Mouse (Mus musculus): ENCODE results near the gene Ddn.
A peak's percentile ranks its signal among the peaks of the same experiment; 100 is the strongest.
"Not testable (repeated sequence)": the region's sequence is repeated elsewhere in the genome, so short reads cannot be mapped to it uniquely, and the experiment has no call there.

Ddn gene

GRCm38 (mm10) chr15:98830736-98831683, 21.7 kb upstream of the Ddn start, which contains the start of gene Prkag1:
Prkag1 (minus strand) TSS chr15:98831521.
- DNase-seq, result peak; percentile 98

- DNase-seq, result no peak
Observed at GRCm38 (mm10) chr15:98827611-98828011, 18.3 kb upstream of the Ddn start.

GRCm38 (mm10) chr15:98823434-98823833, 14.1 kb upstream of the Ddn start:
- DNase-seq, result no peak

- DNase-seq, result no peak
Observed at GRCm38 (mm10) chr15:98822147-98822546, 12.9 kb upstream of the Ddn start.

GRCm38 (mm10) chr15:98821403-98821802, 12.1 kb upstream of the Ddn start:
- no peak for DNase-seq

- no peak for DNase-seq
Observed at GRCm38 (mm10) chr15:98820937-98821336, 11.6 kb upstream of the Ddn start.

GRCm38 (mm10) chr15:98818171-98818570, 8.9 kb upstream of the Ddn start:
- DNase-seq, result no peak

GRCm38 (mm10) chr15:98812741-98813424, 3.6 kb upstream of the Ddn start:
- no peak for DNase-seq

GRCm38 (mm10) chr15:98810212-98810611, 922 bp upstream of the Ddn start:
- DNase-seq, result not testable (repeated sequence)

- DNase-seq, result no peak
Observed at GRCm38 (mm10) chr15:98808651-98809134, 597 bp downstream of the Ddn start.

GRCm38 (mm10) chr15:98807895-98808650, 1.2 kb downstream of the Ddn start:
- DNase-seq, result peak; percentile 60

- peak; percentile 44 for DNase-seq
Observed at GRCm38 (mm10) chr15:98806809-98807770, 2.2 kb downstream of the Ddn start.

GRCm38 (mm10) chr15:98806071-98806808, 3.0 kb downstream of the Ddn start:
- no peak for DNase-seq

GRCm38 (mm10) chr15:98805324-98806040, 3.8 kb downstream of the Ddn start:
- peak; percentile 90 for DNase-seq

- DNase-seq, result peak; percentile 88
Observed at GRCm38 (mm10) chr15:98804054-98804453, 5.2 kb downstream of the Ddn start.

- DNase-seq, result no peak
Observed at GRCm38 (mm10) chr15:98802926-98803325, 6.4 kb downstream of the Ddn start.

- DNase-seq, result peak; percentile 90
Observed at GRCm38 (mm10) chr15:98799396-98799795, 9.9 kb downstream of the Ddn start.

- no peak for DNase-seq
Observed at GRCm38 (mm10) chr15:98798903-98799302, 10.4 kb downstream of the Ddn start.

GRCm38 (mm10) chr15:98797835-98798492, 11.3 kb downstream of the Ddn start:
- no peak for DNase-seq
